Mouse (Mus musculus) kidney, postnatal 14 days (tissue): ENCODE results near the gene Dlg2.

ENCODE experiments used
- DNase-seq: peaks from one replicate; pipeline ENCODE4 v3.0.0; 2022; ENCODE audit warnings: mixed read lengths

The Dlg2 gene

DNA sequence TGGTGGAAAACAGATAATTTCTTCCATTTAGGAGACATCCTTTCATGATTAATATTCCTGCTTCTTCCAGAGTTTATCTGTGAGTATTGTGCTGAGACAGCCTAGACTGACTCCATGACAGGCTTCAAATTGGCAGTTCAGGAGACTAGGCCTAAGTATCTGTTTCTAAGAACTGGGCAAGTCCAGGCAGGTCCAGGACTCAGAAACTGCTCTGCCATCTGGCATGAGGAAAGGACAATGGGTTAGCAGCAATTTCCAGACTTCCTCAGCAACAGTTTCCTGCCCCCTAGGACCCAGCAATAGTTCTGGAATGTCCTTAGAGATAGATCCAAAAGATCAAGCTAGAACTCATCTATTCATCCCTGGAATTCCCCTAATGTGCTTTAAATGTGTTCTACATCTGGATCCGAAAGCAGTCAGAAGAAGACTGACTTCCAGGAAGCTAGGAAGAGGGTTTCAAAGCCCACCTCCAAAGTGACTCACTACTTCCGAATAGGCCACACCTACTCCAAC lies 64.4 kb downstream of the Dlg2 start:
- no peak for DNase-seq

- no peak for DNase-seq
These were observed 76.9 kb downstream of the Dlg2 start for GRCm38 (mm10) chr7:90553399-90553798.

DNA sequence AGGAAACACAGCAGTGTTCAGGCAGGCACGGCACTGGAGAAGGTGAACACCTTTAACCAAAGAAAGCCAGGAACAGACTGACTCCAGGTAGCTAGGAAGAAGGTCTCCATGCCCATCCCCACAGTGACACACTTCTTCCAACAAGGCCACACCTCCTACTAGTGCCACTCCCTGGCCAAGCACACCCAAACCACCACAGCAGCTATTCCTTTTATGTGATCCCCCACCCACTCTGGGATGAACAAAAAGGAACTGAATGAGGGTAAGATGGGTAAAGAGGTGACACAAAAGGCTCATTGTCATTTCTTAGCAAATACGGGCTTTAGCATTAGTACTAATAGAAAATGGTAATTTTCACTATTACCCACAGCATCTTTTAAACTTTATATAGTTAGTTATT lies 77.9 kb downstream of the Dlg2 start:
- no peak for DNase-seq

GRCm38 (mm10) chr7:90569130-90569529 lies 92.7 kb downstream of the Dlg2 start:
- DNase-seq = no peak

DNA sequence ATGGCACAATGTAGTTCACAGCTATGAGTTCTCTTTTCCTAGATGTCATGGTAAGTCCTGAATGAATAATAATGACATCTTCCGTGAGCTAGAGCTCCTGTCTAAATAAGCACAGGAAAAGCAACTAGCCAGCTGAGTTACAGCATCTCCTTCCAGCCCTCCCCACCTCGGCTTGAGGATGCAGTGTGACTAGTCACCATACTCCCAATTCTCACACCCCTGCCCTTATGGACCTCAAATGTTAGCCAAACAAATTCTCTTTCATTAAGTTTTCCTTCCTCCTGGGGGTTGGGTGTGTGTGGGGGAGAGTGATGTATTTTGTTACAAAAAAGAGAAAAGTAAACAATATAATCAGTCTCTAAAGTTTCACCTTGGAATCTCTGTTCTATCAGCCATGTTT lies 111.3 kb downstream of the Dlg2 start:
- DNase-seq = no peak

GRCm38 (mm10) chr7:90588318-90588717 lies 111.8 kb downstream of the Dlg2 start:
- no peak for DNase-seq

DNA sequence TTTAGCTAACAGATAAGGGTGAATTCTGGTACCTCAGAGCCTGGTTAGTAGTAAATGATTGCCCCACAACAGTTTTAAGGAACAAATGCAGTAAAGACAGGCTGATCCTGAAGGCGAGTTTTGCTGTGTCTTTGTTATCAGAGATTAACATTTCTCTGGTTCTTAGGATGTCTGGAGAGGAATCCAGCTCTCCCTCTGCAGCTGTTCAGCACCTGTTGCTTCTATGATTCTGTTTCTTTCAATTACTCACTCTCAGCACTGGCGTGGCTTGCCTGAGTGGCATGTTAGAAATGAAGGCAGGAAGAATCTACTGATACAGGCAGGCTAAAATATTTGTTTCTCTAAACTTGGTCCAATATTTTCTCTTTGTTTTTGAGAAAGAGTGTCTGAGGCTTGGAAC lies 133.3 kb downstream of the Dlg2 start:
- DNase-seq = no peak

DNA sequence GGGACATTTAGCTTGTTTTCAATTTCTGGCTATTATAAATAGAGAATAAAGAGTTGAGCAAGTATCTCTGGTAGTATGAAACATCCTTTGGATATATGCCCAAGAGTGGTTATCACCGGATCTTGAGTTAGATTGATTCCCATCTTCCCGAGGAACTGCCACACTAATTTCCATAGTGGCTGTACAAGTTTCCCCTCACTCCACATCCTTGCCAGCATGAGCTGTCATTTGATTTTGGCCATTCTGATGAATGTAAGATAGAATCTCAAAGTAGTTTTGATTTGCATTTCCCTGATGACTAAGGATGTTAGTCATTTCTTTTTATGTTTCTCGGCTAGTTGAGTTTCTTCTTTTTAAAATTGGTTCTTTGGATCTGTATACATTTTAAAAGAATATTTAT lies 154.1 kb downstream of the Dlg2 start:
- peak; percentile 3 for DNase-seq

- DNase-seq = no peak
These were observed 173.0 kb downstream of the Dlg2 start for GRCm38 (mm10) chr7:90649512-90649911.

- no peak for DNase-seq
These were observed 174.7 kb downstream of the Dlg2 start for GRCm38 (mm10) chr7:90651128-90651527.

- DNase-seq = no peak
These were observed 175.1 kb downstream of the Dlg2 start for GRCm38 (mm10) chr7:90651611-90652010.

- peak; percentile 4 for DNase-seq
These were observed 182.1 kb downstream of the Dlg2 start for GRCm38 (mm10) chr7:90658593-90658992.

DNA sequence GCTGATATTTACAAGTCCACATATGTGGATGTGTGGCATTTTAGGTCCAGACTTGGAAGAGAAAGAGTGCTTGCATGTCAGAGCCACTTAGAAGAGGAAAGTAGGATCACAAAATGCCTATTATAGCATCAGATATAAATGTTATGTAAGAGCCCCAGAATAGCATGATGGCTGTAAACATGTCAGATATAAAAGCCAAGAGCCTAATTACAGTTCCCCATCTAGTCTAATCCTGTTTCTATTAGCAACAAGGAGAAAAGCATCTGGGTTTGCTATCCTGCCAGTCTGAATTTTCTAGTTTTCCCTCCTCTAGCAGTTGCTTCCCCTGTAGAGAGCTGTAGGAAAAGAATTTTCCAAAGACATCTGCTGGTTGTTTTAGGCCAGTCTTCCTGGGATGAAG lies 217.6 kb downstream of the Dlg2 start:
- no peak for DNase-seq

GRCm38 (mm10) chr7:90696181-90696950 lies 219.9 kb downstream of the Dlg2 start:
- DNase-seq = no peak

- no peak for DNase-seq
These were observed 226.8 kb downstream of the Dlg2 start for GRCm38 (mm10) chr7:90703163-90703852.

GRCm38 (mm10) chr7:90703951-90704350 lies 227.5 kb downstream of the Dlg2 start:
- DNase-seq = no peak

GRCm38 (mm10) chr7:90734086-90734485 lies 257.6 kb downstream of the Dlg2 start:
- no peak for DNase-seq

DNA sequence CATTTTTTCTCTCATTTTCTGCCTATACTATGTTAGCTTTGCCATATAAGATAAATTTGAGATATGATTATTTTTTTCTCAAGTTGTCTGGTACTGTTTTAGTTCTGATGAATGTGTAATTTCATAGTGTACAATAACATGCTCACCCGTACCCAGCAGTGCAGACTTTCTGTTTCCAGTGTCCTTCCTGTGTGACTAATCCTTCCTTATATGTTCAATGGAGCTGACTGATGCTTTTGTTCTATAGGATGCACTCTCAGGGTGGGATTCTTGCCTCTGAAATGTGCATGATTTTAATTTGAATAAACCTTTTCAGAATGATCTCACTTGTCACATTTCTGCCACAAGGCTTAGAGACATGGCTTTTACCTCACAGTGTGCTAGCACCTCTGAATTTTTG lies 259.9 kb downstream of the Dlg2 start:
- DNase-seq = no peak

- no peak for DNase-seq
These were observed 272.2 kb downstream of the Dlg2 start for GRCm38 (mm10) chr7:90748636-90749035.

GRCm38 (mm10) chr7:90787945-90788344 lies 311.5 kb downstream of the Dlg2 start:
- no peak for DNase-seq

GRCm38 (mm10) chr7:90791522-90791921 lies 315.1 kb downstream of the Dlg2 start:
- DNase-seq = no peak

DNA sequence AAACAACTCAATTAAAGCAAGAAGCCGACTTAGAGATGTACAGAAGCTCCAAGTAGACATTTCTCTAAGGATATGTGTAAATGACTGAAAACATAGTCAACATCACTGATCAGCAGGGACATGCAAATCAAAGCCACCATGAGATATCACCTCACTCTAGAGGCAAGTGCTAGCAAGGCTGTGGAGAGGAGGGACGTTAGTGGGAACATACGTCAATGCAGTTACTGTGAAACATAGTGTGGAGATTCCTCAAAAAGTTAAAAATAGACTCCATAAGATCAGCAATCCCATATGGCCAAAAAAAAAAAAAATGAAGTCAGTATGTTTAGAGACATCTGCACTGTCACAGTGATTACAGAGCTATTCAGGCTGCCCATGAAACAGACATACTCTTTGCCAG lies 349.2 kb downstream of the Dlg2 start:
- no peak for DNase-seq

DNA sequence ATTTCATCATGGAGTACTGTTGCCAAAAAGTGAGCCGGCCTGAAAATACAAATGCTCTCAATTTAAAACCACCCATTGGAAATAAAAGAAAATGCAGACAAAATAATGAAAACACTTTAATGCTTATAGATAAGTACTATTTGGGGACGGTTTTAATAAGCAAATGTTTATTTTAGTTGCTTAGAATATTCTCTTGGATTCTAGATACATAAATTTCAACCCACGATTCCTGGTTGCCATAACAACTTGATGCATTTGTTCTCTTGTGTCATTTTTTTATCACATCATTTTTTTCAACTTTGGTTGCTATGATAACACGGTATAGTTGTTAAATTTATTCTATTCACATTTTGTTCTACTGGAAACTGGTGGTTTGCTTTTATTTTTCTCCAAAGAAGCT lies 364.8 kb downstream of the Dlg2 start:
- no peak for DNase-seq
